Mouse (Mus musculus) G1E (cell line): ENCODE results near the gene Scaf11. TPM values are rescaled to one million over a fixed set of nuclear protein-coding genes. Genes with fewer than 3 reads are reported as not detected.
A peak's percentile ranks its signal among the peaks of the same experiment; 100 is the strongest.

ENCODE experiments used
- ATAC-seq: 2 replicates; pipeline ENCODE4 v1.8.0; 2016; ENCODE audit warnings: mild to moderate bottlenecking; ENCODE audit not compliant: insufficient number of reproducible peaks, poor library complexity, low FRiP score, severe bottlenecking; ENCODE audit errors: extremely low read depth
- DNase-seq: peaks from one replicate; pipeline ENCODE4 v3.0.0; 2012; ENCODE audit warnings: low spot score
- H3K27me3 ChIP-seq: 2 replicates; pipeline ENCODE4 v1.6.1; 2012; ENCODE audit warnings: mild to moderate bottlenecking, low read length, inconsistent platforms; ENCODE audit not compliant: insufficient read depth
- H3K36me3 ChIP-seq: replicated peaks from 2 replicates; pipeline ENCODE3; 2012; ENCODE audit warnings: mild to moderate bottlenecking, inconsistent platforms
- H3K4me1 ChIP-seq: 2 replicates; pipeline ENCODE4 v1.6.1; 2012; ENCODE audit warnings: low read depth, low read length, inconsistent platforms, mixed read lengths; ENCODE audit not compliant: insufficient read depth
- H3K4me3 ChIP-seq: 2 replicates; pipeline ENCODE4 v1.5.1; 2012; ENCODE audit warnings: low read depth, mild to moderate bottlenecking, inconsistent platforms, low read length, moderate library complexity, mixed read lengths
- H3K9me3 ChIP-seq: replicated peaks from 2 replicates; pipeline ENCODE4 v1.6.1; 2012; ENCODE audit warnings: inconsistent platforms
- CTCF ChIP-seq: IDR thresholded peaks from 2 replicates; pipeline ENCODE4 v1.5.1; 2012; ENCODE audit warnings: low read depth, low read length, inconsistent platforms, mixed read lengths
- GATA1 ChIP-seq: IDR thresholded peaks from 2 replicates; pipeline ENCODE4 v1.6.1; 2012; ENCODE audit warnings: borderline replicate concordance, low read length, inconsistent platforms, mixed read lengths
- GATA2 ChIP-seq: IDR thresholded peaks from 2 replicates; pipeline ENCODE4 v1.6.1; 2012; ENCODE audit warnings: low read depth, low read length, inconsistent platforms, borderline replicate concordance
- POLR2AphosphoS5 ChIP-seq: IDR thresholded peaks from 2 replicates; pipeline ENCODE4 v1.6.1; 2012; ENCODE audit warnings: low read depth, low read length, inconsistent platforms; ENCODE audit not compliant: insufficient replicate concordance
- TAL1 ChIP-seq: conservative IDR thresholded peaks from 2 replicates; pipeline ENCODE4 v1.6.1; 2012; ENCODE audit warnings: low read depth, low read length, inconsistent platforms, mixed read lengths
- polyA plus RNA-seq: library from polyadenylated mRNA; stranded (reverse); fragments of >175 nt; gene quantifications from 2 replicates; pipeline ENCODE4 v1.2.3, GENCODE M21; 2012
- total RNA-seq, 2 experiments: library from RNA; stranded (forward) in 1 of 2; stranded (reverse) in 1 of 2; fragments of 200-1000 nt in 1 of 2; fragments of >200 nt in 1 of 2; fragmentation: Nextera tagmentation in 1 of 2; gene quantifications; 2 replicates each; pipeline ENCODE4 v1.2.3; 2014 to 2017

The Scaf11 gene
- total and polyA plus RNA-seq, 3 experiments = 47.9 to 206 (median 146) TPM

DNA sequence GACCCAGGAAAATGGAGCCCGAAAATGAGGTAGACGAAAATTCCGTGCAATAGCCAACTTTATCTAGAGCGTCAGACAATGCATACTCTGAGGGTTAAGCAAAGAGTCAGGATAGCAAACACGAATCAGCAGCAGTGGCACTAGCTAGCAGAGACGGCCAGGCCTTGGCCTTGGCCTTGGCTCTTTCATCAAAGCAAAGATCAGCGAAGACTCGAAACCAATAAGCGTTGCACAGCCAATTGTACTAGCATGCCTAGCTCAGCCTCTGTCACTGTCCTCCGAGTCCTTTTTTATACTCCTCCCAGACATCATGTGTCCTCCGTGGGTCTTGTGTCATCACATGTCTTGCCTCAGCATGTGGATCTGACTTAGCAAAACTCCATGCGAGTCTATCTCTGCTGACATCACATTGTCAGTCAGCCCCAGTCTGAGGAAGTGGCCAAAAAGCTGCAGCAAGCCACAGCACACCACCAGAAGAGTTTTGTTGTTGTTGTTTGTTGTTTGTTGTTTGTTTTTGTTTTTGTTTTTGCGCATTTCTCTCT, 5.8 kb upstream of the Scaf11 start:
- peaks cover 18% of the 10 kb centered on the region for H3K4me1 ChIP-seq
- no peak for DNase-seq
- peaks cover 6% of the 10 kb centered on the region for H3K27me3 ChIP-seq
- no peak for TF ChIP-seq GATA2
- TF ChIP-seq GATA1 = no peak
- no peak overlapping the region for H3K4me3 ChIP-seq
- no peaks in the 10 kb centered on the region for H3K36me3 ChIP-seq
- ATAC-seq = no peak
- H3K9me3 ChIP-seq = 0 out of 2 replicates have a peak, but pooled peaks cover 3% of the 10 kb centered on the region

DNA sequence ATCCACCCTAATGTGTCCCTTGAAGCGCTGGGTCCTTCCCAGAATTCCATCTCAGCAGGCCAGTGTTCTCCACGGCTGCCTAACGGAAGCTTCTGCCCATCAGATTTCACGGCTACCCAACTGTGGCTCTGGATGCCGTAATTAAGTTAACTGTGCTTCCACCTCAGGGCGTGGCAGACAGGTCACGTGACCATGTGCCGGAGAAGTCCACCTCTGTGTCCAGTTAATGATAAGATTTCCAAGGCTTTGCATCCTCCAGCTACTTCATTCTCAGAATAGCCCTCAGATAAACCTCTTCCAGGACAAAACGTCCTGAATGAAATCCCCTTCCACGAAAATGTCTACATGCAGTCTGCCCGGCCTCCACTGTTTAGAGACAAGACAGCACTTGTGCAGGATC, 4.4 kb upstream of the Scaf11 start:
- no peak for ATAC-seq
- 0 out of 2 replicates have a peak, but pooled peaks cover 3% of the 10 kb centered on the region for H3K9me3 ChIP-seq
- H3K27me3 ChIP-seq = peaks cover 2% of the 10 kb centered on the region; the same call in 1 of the 2 replicates
- DNase-seq = no peak
- no peak overlapping the region for H3K4me3 ChIP-seq
- H3K36me3 ChIP-seq = no peaks in the 10 kb centered on the region
- no peak for TF ChIP-seq GATA2
- no peak for TF ChIP-seq CTCF
- peaks cover 19% of the 10 kb centered on the region for H3K4me1 ChIP-seq

DNA sequence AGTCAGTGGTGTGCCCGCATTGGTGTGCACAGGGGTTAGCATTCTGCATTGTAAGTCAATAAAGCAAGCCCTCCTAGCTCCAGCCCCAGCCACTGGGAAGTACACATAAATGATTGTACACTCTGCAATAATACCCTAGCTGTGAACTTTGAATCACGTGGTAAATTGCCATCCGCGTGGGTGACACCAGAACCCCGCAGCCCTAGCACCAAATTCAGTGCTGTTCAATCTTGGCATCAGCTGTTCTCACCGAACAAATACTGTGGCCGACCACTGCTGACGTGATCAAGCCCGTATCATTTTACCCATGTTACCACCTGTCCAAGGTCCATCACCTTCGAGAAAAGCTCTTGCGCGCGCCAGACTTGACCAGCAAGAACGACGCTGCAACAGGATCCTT, 3.2 kb upstream of the Scaf11 start:
- H3K36me3 ChIP-seq = no peaks in the 10 kb centered on the region
- TF ChIP-seq GATA1 (no peak), CTCF (no peak), GATA2 (no peak), POLR2AphosphoS5 (no peak), TAL1 (no peak)
- no peak overlapping the region for H3K4me3 ChIP-seq
- ATAC-seq (no peak), DNase-seq (no peak)
- no peaks in the 10 kb centered on the region; the same call in 1 of the 2 replicates for H3K27me3 ChIP-seq
- H3K9me3 ChIP-seq = 0 out of 2 replicates have a peak, but pooled peaks cover 3% of the 10 kb centered on the region
- H3K4me1 ChIP-seq = peaks cover 19% of the 10 kb centered on the region

DNA sequence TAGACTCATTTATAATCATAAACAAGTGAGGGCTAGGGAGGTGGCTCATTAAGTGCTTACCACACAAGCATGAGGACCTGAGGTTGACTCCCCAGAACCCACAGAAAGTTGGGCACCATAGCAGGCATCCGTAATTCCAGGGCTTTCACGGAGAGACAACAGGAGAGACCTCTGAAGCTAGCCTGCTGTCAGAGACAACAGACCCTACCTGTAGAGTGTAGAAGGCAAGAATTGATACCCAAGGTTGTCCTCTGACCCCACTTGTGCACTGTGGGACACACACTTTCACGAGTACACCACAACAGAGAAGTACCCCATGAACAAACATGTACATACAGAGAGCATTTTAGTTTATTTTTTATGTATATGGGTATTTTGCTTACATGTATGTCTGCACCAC, 2.0 kb upstream of the Scaf11 start:
- TF ChIP-seq POLR2AphosphoS5 (no peak), TAL1 (no peak), GATA2 (no peak), CTCF (no peak), GATA1 (no peak)
- ATAC-seq = no peak
- Histone ChIP-seq H3K27me3 (no peaks in the 10 kb centered on the region; the same call in 1 of the 2 replicates), H3K36me3 (peaks cover 9% of the 10 kb centered on the region), H3K4me1 (peaks cover 29% of the 10 kb centered on the region), H3K9me3 (0 out of 2 replicates have a peak, but pooled peaks cover 3% of the 10 kb centered on the region), H3K4me3 (no peak overlapping the region)
- no peak for DNase-seq

DNA sequence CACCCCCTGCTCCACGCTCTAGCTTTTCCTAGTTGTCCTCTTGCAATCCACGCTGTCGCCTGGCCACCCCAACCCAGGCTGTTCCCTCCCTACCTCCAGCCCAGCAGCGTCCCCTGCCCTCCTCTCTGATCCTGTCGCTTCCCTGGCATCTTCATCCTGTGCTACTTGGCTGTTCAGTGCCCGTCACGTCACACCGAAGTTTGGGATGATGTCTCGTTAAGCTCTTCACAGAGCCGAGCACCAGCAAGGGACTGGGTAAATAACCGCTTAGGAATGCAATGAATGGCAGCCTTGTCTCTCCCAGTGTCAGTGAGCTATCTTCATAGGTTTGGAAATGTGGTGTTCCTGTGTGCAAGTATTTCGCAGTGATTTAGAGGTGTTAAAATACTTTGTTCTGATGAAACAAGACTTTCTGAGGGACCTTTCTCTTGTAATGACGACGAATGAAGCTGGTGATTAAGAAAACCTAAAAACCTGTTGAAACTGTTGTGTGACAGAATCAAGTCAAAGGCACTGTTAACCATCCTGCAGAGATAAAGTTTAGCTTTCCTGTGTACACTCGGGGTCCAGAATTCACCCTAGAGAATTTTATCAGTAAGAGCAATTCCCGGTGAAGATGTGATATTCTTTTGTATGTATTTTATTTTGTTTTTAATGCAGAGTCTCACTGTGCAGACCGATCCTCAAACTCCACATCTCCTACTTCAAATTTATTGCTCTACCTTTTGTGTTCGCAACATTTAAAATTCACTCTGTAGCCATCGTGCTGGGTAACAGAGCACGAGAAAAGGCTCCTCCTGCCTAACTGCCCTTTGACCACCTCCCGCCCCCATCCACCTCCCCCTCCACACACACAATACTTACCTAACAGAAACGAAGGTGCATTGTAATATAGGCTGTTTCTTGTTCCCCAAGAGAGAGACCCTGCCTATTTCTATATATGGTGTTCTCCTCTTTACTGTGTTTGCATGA, 1.2 kb upstream of the Scaf11 start:
- ATAC-seq = peak; percentile 19; the same call in 1 of the 2 replicates
- Histone ChIP-seq H3K4me3 (peak overlapping the region; percentile 87), H3K9me3 (0 out of 2 replicates have a peak, but pooled peaks cover 3% of the 10 kb centered on the region), H3K36me3 (peaks cover 13% of the 10 kb centered on the region), H3K27me3 (no peaks in the 10 kb centered on the region; the same call in 1 of the 2 replicates), H3K4me1 (peaks cover 34% of the 10 kb centered on the region)
- peak; percentile 34 for DNase-seq
- TF ChIP-seq GATA2 (no peak), GATA1 (no peak), TAL1 (no peak), CTCF (no peak), POLR2AphosphoS5 (no peak)

DNA sequence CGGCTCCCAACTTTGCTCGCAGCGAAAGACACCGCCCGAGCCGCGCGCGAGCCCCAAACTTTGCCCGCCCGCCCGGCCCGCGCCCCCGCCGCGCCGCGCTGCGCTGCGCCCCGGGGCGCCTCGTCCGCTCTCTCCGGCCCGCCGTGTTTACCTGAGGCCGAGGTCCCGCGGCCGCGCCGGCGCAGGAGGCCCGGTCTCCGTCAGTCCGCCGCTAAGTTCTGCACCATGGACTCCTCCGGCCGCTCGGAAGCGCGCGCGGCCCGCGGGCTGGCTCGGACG, 253 bp downstream of the Scaf11 start:
- H3K4me1 ChIP-seq = peaks cover 44% of the 10 kb centered on the region
- ATAC-seq (no peak), DNase-seq (no peak)
- TF ChIP-seq GATA2 = no peak
- no peak for TF ChIP-seq POLR2AphosphoS5
- no peak for TF ChIP-seq GATA1
- H3K4me3 ChIP-seq = peak overlapping the region; percentile 88
- no peaks in the 10 kb centered on the region for H3K27me3 ChIP-seq
- peaks cover 23% of the 10 kb centered on the region for H3K36me3 ChIP-seq
- H3K9me3 ChIP-seq = 0 out of 2 replicates have a peak, but pooled peaks cover 3% of the 10 kb centered on the region
